Mouse (Mus musculus) spleen, adult 12 weeks (tissue): ENCODE measurements around the gene Trpm3.

Experiments used
- DNase-seq: peaks from one replicate; pipeline ENCODE4 v3.0.0; 2022; ENCODE audit warnings: low spot score

The Trpm3 gene

GRCm38 (mm10) chr19:22637786-22638185, 498.9 kb downstream of the Trpm3 start:
- no peak for DNase-seq

DNA sequence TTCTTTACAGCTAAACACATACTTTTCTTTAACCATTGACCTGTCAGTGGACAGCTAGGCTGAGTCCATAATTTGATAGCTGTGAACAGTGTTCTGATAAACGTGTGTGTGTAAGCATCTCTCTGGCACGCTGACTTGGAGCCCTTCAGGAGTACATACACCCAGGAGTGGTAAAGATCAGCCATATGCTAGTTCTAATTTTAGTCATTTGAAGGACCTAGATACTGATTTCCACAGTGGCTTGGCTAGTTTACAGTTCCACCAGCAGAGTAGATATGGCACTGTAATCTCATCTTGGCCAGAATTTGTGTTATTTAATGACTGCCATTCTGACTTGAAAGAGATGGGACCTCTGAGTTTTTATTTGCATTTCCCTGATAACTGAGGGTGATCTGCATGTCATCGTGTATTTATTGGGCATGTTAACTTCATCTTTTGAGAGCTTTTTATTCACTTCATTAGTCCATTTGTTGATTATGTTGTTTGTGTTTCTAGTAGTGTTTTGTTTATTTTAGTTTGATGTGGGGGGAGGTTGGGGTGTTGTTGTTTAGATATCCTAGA, 499.6 kb downstream of the Trpm3 start:
- no peak for DNase-seq

- no peak for DNase-seq
Measured at GRCm38 (mm10) chr19:22642124-22642523, 503.3 kb downstream of the Trpm3 start.

DNA sequence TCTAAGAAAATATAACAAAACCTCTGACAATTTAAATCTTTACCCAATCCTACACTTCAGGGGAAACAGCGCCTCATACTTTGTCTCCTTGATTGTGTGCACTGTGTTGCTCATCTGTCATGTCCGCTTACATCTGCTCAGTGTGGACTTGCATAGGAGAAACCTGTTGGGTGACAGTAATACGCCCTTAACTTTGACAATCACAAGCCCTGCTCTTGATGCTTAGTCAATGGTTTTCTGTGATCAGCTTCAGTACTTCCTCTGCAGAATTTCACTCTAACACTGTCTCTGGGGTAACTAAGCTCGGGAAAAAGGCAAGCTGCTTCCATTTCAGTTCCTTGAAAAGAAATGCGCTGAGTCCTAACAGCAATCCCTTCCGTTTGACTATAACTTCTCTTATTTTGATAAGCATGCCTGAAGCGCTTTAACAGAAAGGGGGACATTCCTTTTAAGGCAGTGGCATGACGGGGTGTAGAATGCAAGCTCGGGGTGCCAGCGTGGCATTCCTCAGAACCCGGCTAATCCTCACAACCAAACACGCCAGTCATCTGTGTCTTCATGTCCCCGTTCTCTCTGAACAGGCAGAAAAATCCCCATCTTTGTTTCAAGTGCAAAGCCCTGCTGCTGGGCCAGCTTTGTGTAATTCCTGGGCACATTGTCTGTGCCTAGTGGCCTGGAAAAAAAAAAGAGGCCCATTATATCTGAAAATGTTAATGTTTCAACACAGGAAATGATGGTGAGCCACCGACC, 517.8 kb downstream of the Trpm3 start:
- no peak for DNase-seq

GRCm38 (mm10) chr19:22657251-22657650, 518.4 kb downstream of the Trpm3 start:
- DNase-seq = no peak

DNA sequence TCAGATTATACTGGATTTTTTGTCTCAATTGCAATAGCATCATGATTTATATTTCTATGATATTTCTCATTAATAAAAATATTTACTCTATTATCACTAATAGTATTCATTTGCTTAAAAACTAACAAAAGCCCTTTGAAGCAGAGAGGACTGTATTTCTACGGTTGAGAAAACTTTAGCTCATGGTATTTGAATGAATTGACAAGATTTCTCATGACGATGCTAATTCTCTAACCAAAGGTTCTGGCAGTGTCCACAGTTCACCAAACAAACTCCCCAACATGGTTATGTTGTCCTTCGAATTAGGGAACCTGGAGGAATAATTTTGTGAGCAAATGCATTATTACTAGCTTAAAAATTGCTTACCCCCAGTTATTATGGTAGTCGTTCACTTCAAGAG, 526.6 kb downstream of the Trpm3 start:
- DNase-seq = no peak

- no peak for DNase-seq
Measured at GRCm38 (mm10) chr19:22670222-22670621, 531.4 kb downstream of the Trpm3 start.

GRCm38 (mm10) chr19:22672892-22673291, 534.0 kb downstream of the Trpm3 start:
- no peak for DNase-seq

GRCm38 (mm10) chr19:22676206-22676605, 537.4 kb downstream of the Trpm3 start:
- DNase-seq = no peak

- no peak for DNase-seq
Measured at GRCm38 (mm10) chr19:22682238-22682637, 543.4 kb downstream of the Trpm3 start.

DNA sequence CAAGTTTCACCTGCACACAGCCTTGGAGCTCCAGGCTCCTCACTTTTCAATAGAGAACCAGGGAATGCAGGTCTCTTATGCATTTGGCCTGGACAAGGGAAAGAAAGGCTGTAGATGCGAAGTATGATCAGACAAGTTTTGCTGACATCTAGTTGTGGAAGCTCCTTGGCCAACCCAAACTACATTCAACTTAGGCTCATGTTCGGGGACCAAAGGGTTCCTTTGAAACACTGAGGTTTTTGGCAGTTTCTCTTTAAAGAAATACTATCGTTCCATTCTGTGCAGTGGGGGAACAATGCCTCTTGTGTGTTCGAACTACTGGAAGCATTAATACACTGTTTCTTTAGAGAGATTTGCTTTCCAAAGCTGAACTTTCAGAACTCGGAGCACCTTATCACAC, 553.1 kb downstream of the Trpm3 start:
- no peak for DNase-seq

- DNase-seq = no peak
Measured at GRCm38 (mm10) chr19:22692553-22692952, 553.7 kb downstream of the Trpm3 start.

DNA sequence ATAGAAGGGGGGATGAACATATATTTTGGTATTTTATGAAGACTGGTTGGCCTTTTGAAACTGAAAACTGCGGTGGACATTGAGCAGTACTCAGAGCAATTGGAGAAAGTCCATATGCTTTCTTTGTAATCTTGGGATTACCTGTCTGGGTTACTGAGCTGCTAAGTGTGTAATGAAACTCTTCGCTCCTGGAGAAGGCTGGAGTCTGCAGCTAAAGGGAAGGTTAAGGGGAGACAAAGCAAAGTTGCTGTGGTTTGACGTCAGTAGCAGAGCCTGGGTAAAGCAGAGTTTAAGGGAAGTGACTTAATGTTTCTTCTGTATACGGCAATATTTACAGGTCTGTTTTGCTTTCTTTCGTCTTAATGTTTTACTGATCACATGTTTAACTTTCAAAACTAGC, 554.1 kb downstream of the Trpm3 start:
- DNase-seq = no peak

GRCm38 (mm10) chr19:22695423-22695822, 556.6 kb downstream of the Trpm3 start:
- DNase-seq = no peak

DNA sequence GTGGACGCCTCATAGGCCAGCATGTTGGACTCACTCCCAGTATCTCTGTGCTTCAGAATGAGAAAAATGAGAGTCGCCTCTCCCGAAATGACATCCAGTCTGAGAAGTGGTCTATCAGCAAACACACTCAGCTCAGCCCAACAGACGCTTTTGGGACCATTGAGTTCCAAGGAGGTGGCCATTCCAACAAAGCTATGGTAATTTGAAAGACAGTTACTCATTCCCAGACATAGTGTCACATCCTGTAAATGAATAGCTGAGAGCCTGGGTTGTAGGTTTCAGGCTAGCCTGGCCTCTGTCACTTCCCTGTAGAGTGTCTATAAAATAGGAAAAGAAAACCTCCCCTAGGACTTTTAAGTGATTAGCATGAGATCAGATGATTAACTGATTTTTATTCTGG, 559.9 kb downstream of the Trpm3 start:
- no peak for DNase-seq

DNA sequence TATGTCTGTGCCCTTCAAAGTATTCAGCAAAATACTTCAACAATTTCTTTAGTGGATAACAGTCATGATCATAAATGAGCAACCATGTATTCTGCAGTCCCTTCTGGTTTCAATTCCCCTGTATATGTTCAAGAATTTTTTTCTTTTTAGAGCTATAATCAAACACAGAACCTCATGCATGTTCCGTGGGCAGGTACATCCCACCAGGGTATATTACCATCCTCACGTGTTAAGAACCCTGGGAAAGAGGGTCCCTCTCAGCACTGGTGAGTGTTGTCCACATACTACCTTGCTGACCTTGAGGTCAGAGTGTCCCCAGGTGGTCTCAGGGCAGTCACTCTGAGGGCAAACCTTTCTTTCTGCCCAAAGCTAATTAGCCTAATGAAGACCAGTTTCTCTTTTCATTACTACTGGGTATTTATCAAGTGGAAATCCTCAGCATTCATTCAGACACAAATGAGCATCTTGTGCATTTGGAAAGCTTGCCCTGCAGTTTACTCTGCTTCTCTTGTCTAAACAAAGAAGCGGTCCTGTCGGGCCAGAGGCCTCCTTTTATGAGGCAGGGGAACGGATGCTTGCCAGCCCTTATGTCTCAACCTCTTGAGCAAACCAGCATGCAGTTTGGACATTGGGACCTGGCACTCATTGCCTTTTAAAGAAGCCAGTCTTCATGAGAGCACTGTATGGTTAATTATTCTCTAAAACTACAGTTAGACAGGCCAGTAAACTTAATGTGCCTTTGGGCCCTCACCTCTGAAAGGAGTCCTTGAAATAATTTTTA, 562.2 kb downstream of the Trpm3 start:
- no peak for DNase-seq

DNA sequence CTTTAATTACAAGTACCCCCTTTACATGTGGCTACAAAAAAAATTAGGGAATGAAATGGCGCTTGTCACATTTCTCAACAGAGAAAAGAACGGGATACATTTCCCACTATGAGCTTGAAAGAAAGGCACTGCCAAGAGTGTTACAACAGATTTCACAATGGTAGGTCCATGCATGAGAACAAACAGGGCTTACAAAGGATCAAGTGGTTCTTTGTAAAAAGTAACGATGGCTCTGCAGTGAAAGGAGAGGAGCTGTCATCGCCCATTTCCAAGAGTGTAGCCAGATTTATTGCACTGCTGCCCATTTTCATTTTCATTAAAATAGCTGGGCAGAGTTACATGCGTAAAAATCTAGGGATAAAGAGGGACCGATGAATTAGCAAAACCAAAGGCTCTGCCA, 565.0 kb downstream of the Trpm3 start:
- DNase-seq = no peak

DNA sequence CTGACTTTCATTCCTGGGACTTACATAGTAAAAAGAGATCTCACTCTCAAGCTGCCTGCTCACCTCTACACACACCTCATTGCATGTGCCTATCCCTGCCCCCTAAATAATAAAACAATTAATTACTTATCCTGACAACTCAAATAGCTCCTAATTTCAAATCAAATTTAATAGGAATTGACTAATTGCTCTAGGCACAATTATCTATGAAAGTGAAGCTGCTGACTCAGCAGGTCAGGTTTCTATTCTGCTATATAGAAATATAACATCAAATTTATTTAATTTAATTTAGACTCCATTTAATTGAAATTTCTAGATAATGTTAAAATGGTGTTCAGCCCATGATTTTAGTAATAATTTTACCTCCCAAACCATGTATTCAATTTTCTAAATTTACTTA, 566.6 kb downstream of the Trpm3 start:
- no peak for DNase-seq

- DNase-seq = no peak
Measured at GRCm38 (mm10) chr19:22719027-22719426, 580.2 kb downstream of the Trpm3 start.

GRCm38 (mm10) chr19:22729846-22730245, 591.0 kb downstream of the Trpm3 start:
- no peak for DNase-seq

GRCm38 (mm10) chr19:22730971-22731370, 592.1 kb downstream of the Trpm3 start:
- DNase-seq = no peak

- DNase-seq = no peak
Measured at GRCm38 (mm10) chr19:22736870-22737269, 598.0 kb downstream of the Trpm3 start.

GRCm38 (mm10) chr19:22739240-22739639, 600.4 kb downstream of the Trpm3 start:
- DNase-seq = no peak
